Mouse (Mus musculus): ENCODE measurements around the gene Pard3.

Pard3 gene

GRCm38 (mm10) chr8:127495226-127495780 is 431.6 kb downstream of the Pard3 start:
- DNase-seq (ENCODE audit: low spot score in 2 of 2) = no peak

DNA sequence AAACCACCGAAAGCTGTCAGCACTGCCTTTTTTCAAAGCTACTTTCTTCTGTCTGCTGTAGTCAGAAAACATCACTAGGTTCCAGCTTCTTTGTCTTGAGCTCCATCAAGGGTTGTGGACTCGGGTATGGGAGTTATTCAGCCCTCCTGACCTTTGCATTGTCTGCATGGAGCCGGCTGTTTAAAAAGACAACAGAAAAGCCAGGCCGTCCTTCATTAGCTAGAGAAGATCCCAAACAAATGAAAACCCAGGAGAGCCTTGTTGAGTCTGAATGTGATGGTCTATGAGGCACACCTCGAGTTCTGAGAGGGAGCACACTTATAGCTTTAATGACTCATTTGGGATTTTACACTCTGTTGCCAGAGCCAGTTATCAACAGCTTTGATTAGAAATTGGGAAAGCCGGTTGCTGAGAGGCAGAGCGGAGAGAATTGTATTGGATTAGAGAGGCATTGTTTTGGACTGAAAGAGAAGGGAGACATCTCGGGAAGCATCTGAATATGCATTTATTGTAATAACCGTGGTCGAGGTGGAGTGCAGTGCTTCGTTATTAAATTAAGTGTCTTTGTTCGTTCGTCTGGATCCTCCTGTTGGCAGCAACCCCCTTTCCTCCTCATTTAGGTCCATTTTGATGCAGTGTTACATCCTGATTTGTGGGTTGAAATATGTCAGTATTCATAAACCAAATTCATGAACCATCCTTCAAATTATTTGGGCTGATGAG is 435.5 kb downstream of the Pard3 start:
- DNase-seq (ENCODE audit: low spot score in 2 of 2) = no peak

- DNase-seq (ENCODE audit: low spot score in 2 of 2) = no peak
Measured at GRCm38 (mm10) chr8:127499720-127500114, 436.0 kb downstream of the Pard3 start.

DNA sequence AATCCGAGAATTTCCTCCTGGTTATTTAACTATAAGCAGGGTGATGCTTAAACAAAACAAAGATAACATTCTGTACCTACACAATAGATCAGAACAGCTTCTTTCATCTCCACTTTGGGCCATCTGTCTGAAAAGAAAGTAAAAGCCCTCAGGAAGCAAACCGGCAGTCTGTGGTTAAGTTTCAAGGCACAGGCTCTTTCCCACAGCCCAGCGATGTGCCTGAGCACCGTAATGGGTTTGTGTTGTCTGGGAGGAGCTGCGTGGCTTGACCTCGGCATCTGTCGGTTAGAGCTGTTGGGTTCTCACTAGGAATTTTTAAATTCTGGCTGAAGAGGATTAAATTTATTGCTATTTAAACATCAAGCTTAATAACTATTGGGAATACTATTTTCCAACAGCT is 436.5 kb downstream of the Pard3 start:
- no peak for DNase-seq (ENCODE audit: low spot score in 2 of 2)

- no peak for DNase-seq (ENCODE audit: low spot score in 2 of 2)
Measured at GRCm38 (mm10) chr8:127501756-127502155, 438.1 kb downstream of the Pard3 start.

- no peak for DNase-seq (ENCODE audit: low spot score in 2 of 2)
Measured at GRCm38 (mm10) chr8:127505286-127505685, 441.6 kb downstream of the Pard3 start.

DNA sequence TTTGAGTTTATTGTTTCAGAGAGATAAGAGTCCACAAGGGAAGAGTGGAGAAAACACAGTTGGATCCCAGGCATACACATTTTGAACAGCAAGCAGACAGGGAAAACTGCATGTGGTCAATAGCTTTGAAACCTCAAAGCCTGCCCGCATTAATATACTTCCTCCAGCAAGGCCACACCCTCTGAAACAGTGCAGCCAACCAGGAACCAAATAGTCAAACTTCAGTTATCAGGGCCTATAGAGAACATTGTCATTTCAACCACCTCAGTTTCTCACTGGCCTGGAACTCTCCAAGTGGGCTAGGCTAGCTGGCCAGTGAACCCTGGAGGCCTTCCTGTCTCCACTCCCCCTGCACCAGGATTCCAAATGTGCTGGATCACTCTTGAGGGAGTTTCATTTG is 442.6 kb downstream of the Pard3 start:
- no peak for DNase-seq (ENCODE audit: low spot score in 2 of 2)

GRCm38 (mm10) chr8:127511341-127511740 is 447.6 kb downstream of the Pard3 start:
- no peak for DNase-seq (ENCODE audit: low spot score in 2 of 2)

GRCm38 (mm10) chr8:127512001-127512573 is 448.4 kb downstream of the Pard3 start:
- no peak for DNase-seq (ENCODE audit: low spot score in 2 of 2)

DNA sequence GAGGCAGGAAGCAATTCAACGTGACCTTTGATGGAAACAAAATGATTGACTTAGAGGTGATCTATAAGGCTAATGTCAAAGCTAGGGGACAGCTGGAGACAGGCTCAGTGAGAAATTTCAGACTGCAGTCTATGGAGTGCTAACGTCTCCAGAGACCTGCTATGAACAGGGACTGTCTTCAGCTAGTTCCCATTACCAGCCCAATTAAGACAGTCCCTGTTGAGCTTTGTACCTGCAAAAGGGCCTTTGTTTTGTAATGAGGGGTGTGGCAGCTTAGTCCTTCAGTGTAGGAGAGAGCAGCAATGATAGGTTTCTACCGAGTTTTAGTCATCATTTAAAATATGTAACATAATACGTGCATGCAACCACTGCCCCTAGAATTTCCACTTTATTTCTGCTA is 448.9 kb downstream of the Pard3 start:
- no peak for DNase-seq (ENCODE audit: low spot score in 2 of 2)

- DNase-seq (ENCODE audit: low spot score in 2 of 2) = no peak
Measured at GRCm38 (mm10) chr8:127514810-127515735, 451.4 kb downstream of the Pard3 start.

GRCm38 (mm10) chr8:127516043-127516442 is 452.4 kb downstream of the Pard3 start:
- DNase-seq (ENCODE audit: low spot score in 2 of 2) = no peak

- DNase-seq (ENCODE audit: low spot score in 2 of 2) = peak in 1 of 2 experiments; percentile 32
Measured at GRCm38 (mm10) chr8:127525673-127526072, 462.0 kb downstream of the Pard3 start.

DNA sequence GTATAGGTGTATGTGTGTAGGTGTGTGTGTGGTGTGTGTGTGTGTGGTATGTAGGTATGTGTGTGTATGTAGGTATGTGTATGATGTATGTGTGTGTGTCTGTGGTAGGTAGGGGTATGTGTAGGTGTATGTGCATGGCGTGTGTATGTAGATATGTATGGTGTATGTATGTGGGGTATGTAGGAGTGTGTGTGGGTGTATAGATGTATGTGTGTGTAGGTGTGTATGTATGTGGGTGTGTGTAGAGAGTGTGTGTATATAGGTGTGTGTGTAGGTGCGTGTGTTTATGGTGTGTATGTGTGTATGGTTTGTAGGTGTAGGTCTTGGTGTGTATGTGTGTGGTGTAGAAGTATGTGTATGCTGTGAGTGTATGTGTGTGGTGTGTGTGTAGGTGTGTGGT is 464.6 kb downstream of the Pard3 start:
- no peak for DNase-seq (ENCODE audit: low spot score in 2 of 2)

GRCm38 (mm10) chr8:127529746-127530145 is 466.1 kb downstream of the Pard3 start:
- DNase-seq (ENCODE audit: low spot score in 2 of 2) = no peak

DNA sequence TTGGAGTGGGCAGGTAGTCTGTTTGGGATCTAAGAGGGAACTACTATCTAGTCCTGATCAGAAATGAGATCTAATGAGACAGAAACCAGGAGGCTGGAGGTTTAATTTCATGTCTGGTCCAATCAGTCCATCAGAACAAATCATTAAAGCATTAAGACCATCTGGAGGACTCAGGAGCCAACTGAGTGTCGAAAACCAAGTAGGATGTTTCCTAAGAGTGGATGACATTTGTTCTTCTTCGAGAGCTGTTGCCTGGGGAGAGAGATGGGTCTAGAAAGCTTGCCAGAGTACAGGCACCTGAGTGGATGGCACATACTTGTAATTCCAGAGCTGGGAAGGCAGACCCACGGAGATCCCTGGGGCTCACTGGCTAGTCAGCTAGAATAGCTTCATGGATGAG is 468.2 kb downstream of the Pard3 start:
- DNase-seq (ENCODE audit: low spot score in 2 of 2) = no peak

- DNase-seq (ENCODE audit: low spot score in 2 of 2) = peak in 1 of 2 experiments; percentile 20
Measured at GRCm38 (mm10) chr8:127534789-127535188, 471.1 kb downstream of the Pard3 start.

DNA sequence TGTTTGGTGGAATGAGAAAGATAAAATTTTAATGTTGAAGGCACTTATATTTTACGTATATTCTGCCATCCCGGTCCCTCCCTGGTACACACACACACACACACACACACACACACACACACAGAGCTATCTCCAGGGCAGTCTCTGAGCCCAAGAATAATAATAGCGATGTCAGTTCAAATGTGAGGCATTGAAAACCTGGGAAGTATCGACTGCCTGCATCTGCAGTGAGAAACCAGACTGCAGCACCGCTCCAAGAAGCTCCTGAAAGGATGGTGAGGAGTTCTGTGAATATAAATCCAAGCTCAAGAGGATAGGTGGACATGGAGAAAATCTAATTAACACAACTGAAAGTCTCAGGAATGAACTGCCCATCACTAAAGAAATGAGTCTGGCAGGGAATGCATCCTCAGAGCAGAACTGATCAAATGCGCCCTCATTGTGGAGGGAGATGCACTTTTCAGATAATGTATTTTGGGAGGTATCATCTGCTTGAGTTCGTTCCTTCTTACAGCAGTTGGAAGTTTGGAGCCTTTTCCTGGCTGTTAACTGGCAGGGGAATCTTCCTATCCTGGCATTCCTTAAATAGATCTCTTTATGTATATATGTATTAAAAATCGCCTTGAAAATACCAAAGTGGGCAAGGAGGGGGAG is 471.6 kb downstream of the Pard3 start:
- peak in 1 of 2 experiments; percentile 30 for DNase-seq (ENCODE audit: low spot score in 2 of 2)

DNA sequence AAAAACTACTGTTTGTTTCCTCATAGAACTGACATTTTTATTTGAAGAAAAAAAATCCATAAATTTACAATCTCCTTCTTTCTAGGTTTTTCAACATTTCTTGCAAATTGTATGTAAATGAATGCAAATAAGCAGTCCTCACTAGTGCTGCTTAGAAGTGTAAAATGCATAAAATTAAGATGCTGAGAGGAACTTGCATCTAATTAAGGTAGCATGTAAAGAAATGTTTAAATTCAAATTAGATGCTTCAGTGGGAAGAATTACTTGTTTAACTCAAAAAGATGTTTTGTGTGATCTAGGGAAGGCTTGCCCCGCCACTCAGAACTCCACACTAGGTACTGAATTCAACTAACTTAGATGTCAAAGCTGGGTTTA is 472.1 kb downstream of the Pard3 start:
- DNase-seq (ENCODE audit: low spot score in 2 of 2) = no peak

DNA sequence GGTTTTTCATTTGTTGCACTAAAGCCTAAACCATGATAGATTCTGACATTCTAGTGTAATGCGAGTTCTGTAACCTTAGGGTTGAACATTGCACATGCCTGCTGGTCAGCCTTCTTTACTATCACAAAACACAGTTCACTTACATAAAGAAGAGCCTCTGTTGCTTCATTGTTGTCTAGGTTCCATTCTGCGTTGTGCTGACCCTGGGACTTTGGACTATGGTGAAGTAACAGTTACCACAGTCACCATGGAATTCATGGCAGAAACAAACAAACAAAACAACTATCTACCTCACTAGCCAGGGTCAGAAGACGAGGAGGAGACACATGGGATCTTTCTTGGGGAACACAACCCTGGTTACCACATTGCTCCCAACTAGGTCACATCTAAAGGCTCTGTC is 476.1 kb downstream of the Pard3 start:
- DNase-seq (ENCODE audit: low spot score in 2 of 2) = no peak

GRCm38 (mm10) chr8:127540273-127540672 is 476.6 kb downstream of the Pard3 start:
- no peak for DNase-seq (ENCODE audit: low spot score in 2 of 2)

- DNase-seq (ENCODE audit: low spot score in 2 of 2) = no peak
Measured at GRCm38 (mm10) chr8:127542162-127542561, 478.5 kb downstream of the Pard3 start.
